In genomic region chr13:101287131-101287530, GRCm38 (mm10) we compare ENCODE assay signal across 15 mouse cellular contexts.
DNase-seq lines count a peak whose midpoint lies in the region.
"Had no signal": no experiment of that assay in that cellular context is flagged by ENCODE, and none has a peak within 500 bp of the region (broad histone marks: within the 10 kb centered on the region; RNA-seq: fewer than 3 reads in every experiment).

No protein-coding gene starts in this region.

- peak; percentile 3 for DNase-seq in gastrocnemius, adult 18-20 months (ENCODE audit: low spot score)
- DNase-seq in gastrocnemius, postnatal 4 days (ENCODE audit: low spot score in 2 of 2): no peak
- peak; percentile 31 for DNase-seq in MN1 (ENCODE audit: low spot score)
- peak; percentile 90 for DNase-seq in Muller cell, postnatal 12 days (ENCODE audit: inconsistent ontology term)
- peak; percentile 24 for DNase-seq in retina, postnatal 1 day
- no peak for DNase-seq in kidney, adult 8-10 months
- DNase-seq: adrenal gland, postnatal 10 days; adrenal gland, postnatal 36 days; cerebellum, adult 11 months; cerebellum, adult 2 months; cerebellum, adult 9-11 months; cerebellum, postnatal 25 days; gastrocnemius, postnatal 10 days; gastrocnemius, postnatal 36 days; heart, adult 11 months had no signal

Comparison
In these comparisons a context has a peak if more than half of its experiments do, and no peak if none do; other contexts are left out.
1. DNase-seq: peak in gastrocnemius, adult 18-20 months (single experiment), MN1 (single experiment), Muller cell, postnatal 12 days (single experiment) and retina, postnatal 1 day (single experiment); none in gastrocnemius, postnatal 4 days (0 of 2) and kidney, adult 8-10 months (0 of 2).